Mouse (Mus musculus): ENCODE measurements around the gene Rnf26. TPM values are rescaled to one million over a fixed set of nuclear protein-coding genes. Genes with fewer than 3 reads are reported as not detected.
"Not testable (repeated sequence)": the region's sequence is repeated elsewhere in the genome, so short reads cannot be mapped to it uniquely, and the experiment has no call there.

Rnf26 gene
- polyA plus RNA-seq, 1 experiment from 2014 or later, result 56.4 TPM

GRCm38 (mm10) chr9:44114453-44114852, 1.1 kb upstream of the Rnf26 start:
- no peak for ATAC-seq (ENCODE audit: low FRiP score)
- WGBS, result 95% methylated on average over 2 of the region's 2 CpGs
- H3K9me3 ChIP-seq (ENCODE audit: control insufficient read depth, low read length), result no peaks in the 10 kb centered on the region; the same call in 1 of the 2 replicates
- no peak for DNase-seq (ENCODE audit: low spot score, missing footprints)
- H3K4me2 ChIP-seq, result no peak overlapping the region
- H3K36me3 ChIP-seq (ENCODE audit: control insufficient read depth, insufficient read depth, low read length), result no peaks in the 10 kb centered on the region
- no peaks in the 10 kb centered on the region for H3K27me3 ChIP-seq (ENCODE audit: control insufficient read depth, insufficient read depth, low read length)
- no peak overlapping the region for H3K4me3 ChIP-seq (ENCODE audit: low read depth, low read length)
- H3K4me1 ChIP-seq (ENCODE audit: control insufficient read depth, insufficient read depth, low read length), result peaks cover 14% of the 10 kb centered on the region
- no peak overlapping the region for H3K9ac ChIP-seq (ENCODE audit: low read length)
- H3K27ac ChIP-seq (ENCODE audit: low read depth, low read length), result no peak overlapping the region

GRCm38 (mm10) chr9:44111909-44112308, 1.4 kb downstream of the Rnf26 start:
- DNase-seq (ENCODE audit: low spot score, missing footprints); H3K9me3 ChIP-seq (ENCODE audit: control insufficient read depth, low read length); H3K27me3 ChIP-seq (ENCODE audit: control insufficient read depth, insufficient read depth, low read length); H3K9ac ChIP-seq (ENCODE audit: low read length); H3K4me3 ChIP-seq (ENCODE audit: low read depth, low read length); H3K36me3 ChIP-seq (ENCODE audit: control insufficient read depth, insufficient read depth, low read length); H3K27ac ChIP-seq (ENCODE audit: low read depth, low read length); ATAC-seq (ENCODE audit: low FRiP score): not testable (repeated sequence)
- WGBS, result 70% methylated on average over 10 of the region's 12 CpGs
- Histone ChIP-seq H3K4me1 (ENCODE audit: control insufficient read depth, insufficient read depth, low read length) (peaks cover 34% of the 10 kb centered on the region), H3K4me2 (peak overlapping the region; percentile 47)

- Histone ChIP-seq H3K9ac (ENCODE audit: low read length) (no peak overlapping the region), H3K9me3 (ENCODE audit: control insufficient read depth, low read length) (no peaks in the 10 kb centered on the region), H3K36me3 (ENCODE audit: control insufficient read depth, insufficient read depth, low read length) (peaks cover 5% of the 10 kb centered on the region; the same call in 1 of the 2 replicates), H3K4me3 (ENCODE audit: low read depth, low read length) (no peak overlapping the region), H3K4me1 (ENCODE audit: control insufficient read depth, insufficient read depth, low read length) (peaks cover 40% of the 10 kb centered on the region), H3K4me2 (peak overlapping the region; percentile 13; the same call in 1 of the 2 replicates), H3K27me3 (ENCODE audit: control insufficient read depth, insufficient read depth, low read length) (no peaks in the 10 kb centered on the region), H3K27ac (ENCODE audit: low read depth, low read length) (no peak overlapping the region)
- DNase-seq (ENCODE audit: low spot score, missing footprints), result peak; percentile 97
- WGBS, result 37% methylated on average over 9 of the region's 9 CpGs
- no peak for ATAC-seq (ENCODE audit: low FRiP score)
These were observed 3.8 kb downstream of the Rnf26 start for GRCm38 (mm10) chr9:44109360-44110095.

- peaks cover 5% of the 10 kb centered on the region; the same call in 1 of the 2 replicates for H3K36me3 ChIP-seq (ENCODE audit: control insufficient read depth, insufficient read depth, low read length)
- no peaks in the 10 kb centered on the region for H3K27me3 ChIP-seq (ENCODE audit: control insufficient read depth, insufficient read depth, low read length)
- no peaks in the 10 kb centered on the region for H3K9me3 ChIP-seq (ENCODE audit: control insufficient read depth, low read length)
- no peak overlapping the region for H3K27ac ChIP-seq (ENCODE audit: low read depth, low read length)
- 81% methylated on average over 31 of the region's 31 CpGs for WGBS
- peak overlapping the region; percentile 34; the same call in 1 of the 2 replicates for H3K4me2 ChIP-seq
- peaks cover 40% of the 10 kb centered on the region for H3K4me1 ChIP-seq (ENCODE audit: control insufficient read depth, insufficient read depth, low read length)
- no peak for DNase-seq (ENCODE audit: low spot score, missing footprints)
- no peak for ATAC-seq (ENCODE audit: low FRiP score)
- peak overlapping the region; percentile 44; the same call in 1 of the 2 replicates for H3K9ac ChIP-seq (ENCODE audit: low read length)
- no peak overlapping the region for H3K4me3 ChIP-seq (ENCODE audit: low read depth, low read length)
These were observed 4.9 kb downstream of the Rnf26 start for GRCm38 (mm10) chr9:44108269-44109055.

- Histone ChIP-seq H3K4me3 (ENCODE audit: low read depth, low read length) (no peak overlapping the region; the same call in 1 of the 2 replicates), H3K27me3 (ENCODE audit: control insufficient read depth, insufficient read depth, low read length) (no peaks in the 10 kb centered on the region), H3K9me3 (ENCODE audit: control insufficient read depth, low read length) (no peaks in the 10 kb centered on the region), H3K36me3 (ENCODE audit: control insufficient read depth, insufficient read depth, low read length) (peaks cover 5% of the 10 kb centered on the region; the same call in 1 of the 2 replicates), H3K27ac (ENCODE audit: low read depth, low read length) (no peak overlapping the region; the same call in 1 of the 2 replicates), H3K9ac (ENCODE audit: low read length) (peak overlapping the region; percentile 44), H3K4me2 (peak overlapping the region; percentile 34), H3K4me1 (ENCODE audit: control insufficient read depth, insufficient read depth, low read length) (peaks cover 40% of the 10 kb centered on the region)
- DNase-seq (ENCODE audit: low spot score, missing footprints) (peak; percentile 96), ATAC-seq (ENCODE audit: low FRiP score) (peak; percentile 25; the same call in 1 of the 2 replicates)
- 27% methylated on average over 25 of the region's 25 CpGs for WGBS
These were observed 5.6 kb downstream of the Rnf26 start for GRCm38 (mm10) chr9:44107557-44108179.

GRCm38 (mm10) chr9:44107110-44107509, 6.2 kb downstream of the Rnf26 start, which contains the start of gene C1qtnf5:
TSS of gene C1qtnf5 (plus strand) at chr9:44107245.
- H3K27ac ChIP-seq (ENCODE audit: low read depth, low read length), result no peak within 1 kb of the TSS; the same call in 1 of the 2 replicates
- H3K9ac ChIP-seq (ENCODE audit: low read length), result peak within 1 kb of the TSS; percentile 44
- peaks cover 5% of the 10 kb centered on the region; the same call in 1 of the 2 replicates for H3K36me3 ChIP-seq (ENCODE audit: control insufficient read depth, insufficient read depth, low read length)
- H3K27me3 ChIP-seq (ENCODE audit: control insufficient read depth, insufficient read depth, low read length), result no peaks in the 10 kb centered on the region
- peaks cover 42% of the 10 kb centered on the region for H3K4me1 ChIP-seq (ENCODE audit: control insufficient read depth, insufficient read depth, low read length)
- DNase-seq (ENCODE audit: low spot score, missing footprints), result no peak
- no peaks in the 10 kb centered on the region for H3K9me3 ChIP-seq (ENCODE audit: control insufficient read depth, low read length)
- peak within 1 kb of the TSS; percentile 34 for H3K4me2 ChIP-seq
- H3K4me3 ChIP-seq (ENCODE audit: low read depth, low read length), result no peak within 1 kb of the TSS; the same call in 1 of the 2 replicates
- WGBS, result 23% methylated on average over 8 of the region's 8 CpGs
- ATAC-seq (ENCODE audit: low FRiP score), result peak; percentile 33; the same call in 1 of the 2 replicates

- Histone ChIP-seq H3K4me1 (ENCODE audit: control insufficient read depth, insufficient read depth, low read length) (peaks cover 45% of the 10 kb centered on the region), H3K4me3 (ENCODE audit: low read depth, low read length) (no peak overlapping the region), H3K9me3 (ENCODE audit: control insufficient read depth, low read length) (no peaks in the 10 kb centered on the region), H3K36me3 (ENCODE audit: control insufficient read depth, insufficient read depth, low read length) (peaks cover 5% of the 10 kb centered on the region; the same call in 1 of the 2 replicates), H3K27me3 (ENCODE audit: control insufficient read depth, insufficient read depth, low read length) (no peaks in the 10 kb centered on the region), H3K4me2 (peak overlapping the region; percentile 11; the same call in 1 of the 2 replicates), H3K9ac (ENCODE audit: low read length) (no peak overlapping the region), H3K27ac (ENCODE audit: low read depth, low read length) (no peak overlapping the region)
- no peak for ATAC-seq (ENCODE audit: low FRiP score)
- WGBS, result 58% methylated on average over 4 of the region's 4 CpGs
- no peak for DNase-seq (ENCODE audit: low spot score, missing footprints)
These were observed 6.7 kb downstream of the Rnf26 start for GRCm38 (mm10) chr9:44106596-44106995.

GRCm38 (mm10) chr9:44106182-44106581, 7.1 kb downstream of the Rnf26 start:
- no peak overlapping the region for H3K27ac ChIP-seq (ENCODE audit: low read depth, low read length)
- no peaks in the 10 kb centered on the region for H3K27me3 ChIP-seq (ENCODE audit: control insufficient read depth, insufficient read depth, low read length)
- H3K9me3 ChIP-seq (ENCODE audit: control insufficient read depth, low read length), result no peaks in the 10 kb centered on the region
- no peak overlapping the region for H3K9ac ChIP-seq (ENCODE audit: low read length)
- ATAC-seq (ENCODE audit: low FRiP score) (no peak), DNase-seq (ENCODE audit: low spot score, missing footprints) (no peak)
- no peak overlapping the region for H3K4me3 ChIP-seq (ENCODE audit: low read depth, low read length)
- H3K36me3 ChIP-seq (ENCODE audit: control insufficient read depth, insufficient read depth, low read length), result peaks cover 5% of the 10 kb centered on the region; the same call in 1 of the 2 replicates
- no peak overlapping the region for H3K4me2 ChIP-seq
- WGBS, result 97% methylated on average over 7 of the region's 7 CpGs
- peaks cover 46% of the 10 kb centered on the region for H3K4me1 ChIP-seq (ENCODE audit: control insufficient read depth, insufficient read depth, low read length)
